Mouse (Mus musculus) brain, adult 2 months (tissue): Measurements from ENCODE around the gene Has3.

Experiments used
- DNase-seq: peaks from one replicate; pipeline ENCODE4 v3.0.0; 2011; ENCODE audit warnings: low read depth, low spot score

The Has3 gene

GRCm38 (mm10) chr8:106929155-106929913 is 59.3 kb downstream of the Has3 start:
- DNase-seq = peak; percentile 57

GRCm38 (mm10) chr8:106929921-106930320 is 59.9 kb downstream of the Has3 start:
- no peak for DNase-seq

- peak; percentile 54 for DNase-seq
Observed at GRCm38 (mm10) chr8:106932376-106933065, 62.5 kb downstream of the Has3 start.

DNA sequence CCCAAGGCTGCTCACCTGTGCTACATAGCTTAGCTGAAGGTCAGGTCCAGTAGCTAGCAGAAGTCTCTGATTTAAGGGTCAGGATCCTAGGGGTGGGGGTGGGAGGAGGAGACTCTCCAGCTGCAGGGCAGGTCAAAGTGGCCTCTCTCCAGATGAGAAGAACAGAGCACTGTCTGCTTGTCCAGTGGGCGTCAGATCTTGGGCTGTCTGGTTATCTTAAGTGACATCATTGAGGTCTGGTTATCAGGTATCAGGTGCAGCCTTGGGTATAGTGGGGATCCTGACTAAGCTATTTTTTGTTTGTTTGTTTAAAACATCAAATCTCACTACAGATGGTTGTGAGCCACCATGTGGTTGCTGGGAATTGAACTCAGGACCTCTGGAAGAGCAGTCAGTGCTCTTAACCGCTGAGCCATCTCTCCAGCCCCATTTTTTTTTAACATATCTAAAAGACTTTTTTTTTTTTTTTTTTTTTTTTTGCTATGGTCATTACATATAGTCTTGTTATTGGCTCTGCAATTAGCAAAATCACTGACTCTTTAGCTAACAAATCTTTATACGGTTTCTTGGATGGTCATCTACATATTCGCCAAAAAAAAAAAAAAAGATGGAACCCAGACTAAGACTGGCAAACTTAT is 63.6 kb downstream of the Has3 start:
- no peak for DNase-seq
